Mouse (Mus musculus): ENCODE measurements at regions not wholly inside any gene's neighbourhood (a gene's known extent, or its start where the extent isn't known, plus 50 kb on each side); places are given as distances from the start of the nearest gene placed in this dataset.
"Not testable (repeated sequence)": the region's sequence is repeated elsewhere in the genome, so short reads cannot be mapped to it uniquely, and the experiment has no call there.

- DNase-seq (ENCODE audit: low spot score): no peak
These were observed 55.3 kb downstream of the Adra2a start for GRCm38 (mm10) chr19:54099292-54099691.

- DNase-seq (ENCODE audit: low spot score): no peak
These were observed 55.8 kb downstream of the Adra2a start for GRCm38 (mm10) chr19:54099769-54100168.

- no peak for DNase-seq (ENCODE audit: low spot score)
These were observed 62.6 kb downstream of the Adra2a start for GRCm38 (mm10) chr19:54106571-54106970.

- DNase-seq (ENCODE audit: low spot score): peak; percentile 45
These were observed 63.3 kb downstream of the Adra2a start for GRCm38 (mm10) chr19:54107103-54107821.

GRCm38 (mm10) chr19:54110080-54110479, 66.1 kb downstream of the Adra2a start:
- no peak for DNase-seq (ENCODE audit: low spot score)

GRCm38 (mm10) chr19:54112691-54113090, 68.7 kb downstream of the Adra2a start:
- no peak for DNase-seq (ENCODE audit: low spot score)

GRCm38 (mm10) chr19:54113421-54113820, 69.5 kb downstream of the Adra2a start:
- no peak for DNase-seq (ENCODE audit: low spot score)

- peak; percentile 75 for DNase-seq (ENCODE audit: low spot score)
These were observed 70.8 kb downstream of the Adra2a start for GRCm38 (mm10) chr19:54114588-54115317.

- no peak for DNase-seq (ENCODE audit: low spot score)
These were observed 71.4 kb downstream of the Adra2a start for GRCm38 (mm10) chr19:54115335-54115734.

GRCm38 (mm10) chr19:54116829-54117228, 72.9 kb downstream of the Adra2a start:
- DNase-seq (ENCODE audit: low spot score): no peak

GRCm38 (mm10) chr19:54117676-54118075, 73.7 kb downstream of the Adra2a start:
- peak; percentile 58 for DNase-seq (ENCODE audit: low spot score)

GRCm38 (mm10) chr19:54123586-54123985, 79.6 kb downstream of the Adra2a start:
- DNase-seq (ENCODE audit: low spot score): no peak

GRCm38 (mm10) chr19:54151766-54152165, 107.8 kb downstream of the Adra2a start:
- not testable (repeated sequence) for DNase-seq (ENCODE audit: low spot score)

- no peak for DNase-seq (ENCODE audit: low spot score)
These were observed 110.4 kb downstream of the Adra2a start for GRCm38 (mm10) chr19:54154400-54154799.

- DNase-seq (ENCODE audit: low spot score): no peak
These were observed 126.4 kb downstream of the Adra2a start for GRCm38 (mm10) chr19:54170361-54170760.

- no peak for DNase-seq (ENCODE audit: low spot score)
These were observed 130.4 kb downstream of the Adra2a start for GRCm38 (mm10) chr19:54174090-54175055.

GRCm38 (mm10) chr19:54175766-54176165, 131.8 kb downstream of the Adra2a start:
- peak; percentile 66 for DNase-seq (ENCODE audit: low spot score)

- no peak for DNase-seq (ENCODE audit: low spot score)
These were observed 133.5 kb downstream of the Adra2a start for GRCm38 (mm10) chr19:54177491-54177890.

- DNase-seq (ENCODE audit: low spot score): no peak
These were observed 156.5 kb downstream of the Adra2a start for GRCm38 (mm10) chr19:54200407-54200806.

GRCm38 (mm10) chr19:54202456-54202855, 158.5 kb downstream of the Adra2a start:
- DNase-seq (ENCODE audit: low spot score): no peak

GRCm38 (mm10) chr19:54206819-54207218, 162.9 kb downstream of the Adra2a start:
- DNase-seq (ENCODE audit: low spot score): no peak

GRCm38 (mm10) chr19:54212169-54212568, 168.2 kb downstream of the Adra2a start:
- DNase-seq (ENCODE audit: low spot score): no peak
